Mouse (Mus musculus) kidney, adult 2 months (tissue): Measurements from ENCODE around the gene Hic1.

ENCODE experiments used
- CTCF ChIP-seq: fragments of 200-500 bp; conservative IDR thresholded peaks from 2 replicates; pipeline ENCODE4 v1.5.1; 2011; ENCODE audit warnings: low read depth, mild to moderate bottlenecking, control low read depth, low read length, moderate library complexity, mixed read lengths; ENCODE audit not compliant: insufficient read depth, insufficient read length
- POLR2A ChIP-seq: fragments of 200-500 bp; IDR thresholded peaks from one replicate; pipeline ENCODE4 v1.6.1; 2011; ENCODE audit warnings: low read depth, low read length, control low read depth

- TF ChIP-seq CTCF (no peak), POLR2A (no peak)
Measured at GRCm38 (mm10) chr11:75145841-75146240, 23.5 kb downstream of the Hic1 start.
